Mouse (Mus musculus) limb, embryonic 11.5 days (tissue): ENCODE results near the gene Inpp5k. TPM values are rescaled to one million over a fixed set of nuclear protein-coding genes. Genes with fewer than 3 reads are reported as not detected.

Source experiments
- ATAC-seq: fragments of 200-750 bp; cut with Nextera tagmentation; 2 replicates; pipeline ENCODE4 v1.8.0; 2017; ENCODE audit warnings: low read depth; ENCODE audit not compliant: insufficient number of reproducible peaks, low FRiP score, low TSS enrichment
- DNase-seq: peaks from one replicate; pipeline ENCODE4 v3.0.0-alpha.2; 2015; ENCODE audit warnings: low spot score
- H3K27ac ChIP-seq: fragments of 300-500 bp; sonication (generic); replicated peaks from 2 replicates; pipeline ENCODE4 v1.5.1; 2014; ENCODE audit warnings: low read depth, mild to moderate bottlenecking, low read length
- H3K27me3 ChIP-seq: fragments of 300-500 bp; sonication (generic); 2 replicates; pipeline ENCODE4 v1.6.1; 2014; ENCODE audit warnings: mild to moderate bottlenecking, low read length, mixed read lengths; ENCODE audit not compliant: control insufficient read depth, insufficient read depth
- H3K36me3 ChIP-seq: fragments of 300-500 bp; sonication (generic); 2 replicates; pipeline ENCODE4 v1.6.1; 2014; ENCODE audit warnings: mild to moderate bottlenecking, low read length, moderate library complexity, mixed read lengths; ENCODE audit not compliant: control insufficient read depth, insufficient read depth
- H3K4me1 ChIP-seq: fragments of 300-500 bp; sonication (generic); 2 replicates; pipeline ENCODE4 v1.6.1; 2014; ENCODE audit warnings: low read length, mixed read lengths; ENCODE audit not compliant: control insufficient read depth, insufficient read depth
- H3K4me2 ChIP-seq: fragments of 300-500 bp; sonication (generic); 2 replicates; pipeline ENCODE4 v1.6.1; 2014; ENCODE audit warnings: low read depth, mild to moderate bottlenecking, moderate library complexity; ENCODE audit not compliant: severe bottlenecking
- H3K4me3 ChIP-seq: fragments of 300-500 bp; sonication (generic); 2 replicates; pipeline ENCODE4 v1.5.1; 2014; ENCODE audit warnings: low read depth, low read length
- H3K9ac ChIP-seq: fragments of 300-500 bp; sonication (generic); 2 replicates; pipeline ENCODE4 v1.6.1; 2014; ENCODE audit warnings: mild to moderate bottlenecking, low read length
- H3K9me3 ChIP-seq: fragments of 300-500 bp; sonication (generic); 2 replicates; pipeline ENCODE4 v1.6.1; 2016; ENCODE audit warnings: low read length; ENCODE audit not compliant: control insufficient read depth
- WGBS: fragments of 180-500 bp; shearing (Covaris S2); extraction: QIAGEN DNeasy Blood & Tissue Kit; methylation state at CpG from one replicate; pipeline ENCODE4 v1.1.7; 2014; 5-methylcytosine and 5-hydroxymethylcytosine counted together
- polyA plus RNA-seq: library from polyadenylated mRNA; unstranded; fragments of >200 nt; fragmentation: Nextera tagmentation; extraction: Ambion mirVana; gene quantifications from 2 replicates; pipeline ENCODE4 v1.2.1, GENCODE M21; 2014

Inpp5k gene
- polyA plus RNA-seq, 1 experiment from 2014 or later: 18.5 TPM

GRCm38 (mm10) chr11:75673411-75673810, 42.6 kb downstream of the Inpp5k start:
- H3K9me3 ChIP-seq: no peaks in the 10 kb centered on the region
- H3K9ac ChIP-seq: no peak overlapping the region
- no peak overlapping the region for H3K27ac ChIP-seq
- ATAC-seq (no peak), DNase-seq (no peak)
- no peak overlapping the region for H3K4me3 ChIP-seq
- no peaks in the 10 kb centered on the region for H3K27me3 ChIP-seq
- peaks cover 13% of the 10 kb centered on the region for H3K36me3 ChIP-seq
- no peak overlapping the region for H3K4me2 ChIP-seq
- no peaks in the 10 kb centered on the region for H3K4me1 ChIP-seq
- WGBS: 84% methylated on average over 5 of the region's 5 CpGs

GRCm38 (mm10) chr11:75674875-75675274, 44.1 kb downstream of the Inpp5k start:
- no peaks in the 10 kb centered on the region for H3K4me1 ChIP-seq
- ATAC-seq (no peak), DNase-seq (no peak)
- no peak overlapping the region for H3K4me3 ChIP-seq
- H3K27ac ChIP-seq: no peak overlapping the region
- WGBS: 83% methylated on average over 3 of the region's 3 CpGs
- no peak overlapping the region for H3K9ac ChIP-seq
- no peaks in the 10 kb centered on the region for H3K9me3 ChIP-seq
- H3K27me3 ChIP-seq: no peaks in the 10 kb centered on the region
- no peak overlapping the region for H3K4me2 ChIP-seq
- H3K36me3 ChIP-seq: peaks cover 9% of the 10 kb centered on the region

- peak overlapping the region; percentile 44 for H3K4me2 ChIP-seq
- no peaks in the 10 kb centered on the region for H3K36me3 ChIP-seq
- H3K9me3 ChIP-seq: no peaks in the 10 kb centered on the region
- H3K4me3 ChIP-seq: peak overlapping the region; percentile 99; the same call in 1 of the 2 replicates
- H3K27me3 ChIP-seq: no peaks in the 10 kb centered on the region
- no peak overlapping the region for H3K9ac ChIP-seq
- WGBS: 84% methylated on average over 3 of the region's 3 CpGs
- ATAC-seq (no peak), DNase-seq (no peak)
- H3K4me1 ChIP-seq: peaks cover 6% of the 10 kb centered on the region
- H3K27ac ChIP-seq: no peak overlapping the region
These were observed 47.3 kb downstream of the Inpp5k start for GRCm38 (mm10) chr11:75677881-75678746.

GRCm38 (mm10) chr11:75678747-75679438, 48.1 kb downstream of the Inpp5k start, which contains the start of gene Crk:
Gene Crk (plus strand): TSS chr11:75679259.
- Histone ChIP-seq H3K4me2 (peak within 1 kb of the TSS; percentile 74), H3K27ac (peak within 1 kb of the TSS; percentile 84), H3K9me3 (no peaks in the 10 kb centered on the region), H3K9ac (peak within 1 kb of the TSS; percentile 90), H3K4me3 (peak within 1 kb of the TSS; percentile 99), H3K27me3 (no peaks in the 10 kb centered on the region), H3K36me3 (peaks cover 3% of the 10 kb centered on the region; the same call in 1 of the 2 replicates), H3K4me1 (peaks cover 6% of the 10 kb centered on the region)
- DNase-seq (peak; percentile 98), ATAC-seq (peak; percentile 95)
- under 1% methylated on average over 55 of the region's 55 CpGs for WGBS

- peak overlapping the region; percentile 90 for H3K9ac ChIP-seq
- WGBS: 0% methylated on average over 41 of the region's 43 CpGs
- DNase-seq (peak; percentile 65), ATAC-seq (peak; percentile 72)
- H3K4me2 ChIP-seq: peak overlapping the region; percentile 74
- H3K4me3 ChIP-seq: peak overlapping the region; percentile 99
- H3K27me3 ChIP-seq: no peaks in the 10 kb centered on the region
- peaks cover 3% of the 10 kb centered on the region; the same call in 1 of the 2 replicates for H3K36me3 ChIP-seq
- peak overlapping the region; percentile 84 for H3K27ac ChIP-seq
- H3K4me1 ChIP-seq: peaks cover 6% of the 10 kb centered on the region
- no peaks in the 10 kb centered on the region for H3K9me3 ChIP-seq
These were observed 48.8 kb downstream of the Inpp5k start for GRCm38 (mm10) chr11:75679439-75680171.

GRCm38 (mm10) chr11:75684462-75684861, 53.7 kb downstream of the Inpp5k start:
- Histone ChIP-seq H3K9ac (no peak overlapping the region), H3K36me3 (peaks cover 7% of the 10 kb centered on the region)
- WGBS: 96% methylated on average over 5 of the region's 5 CpGs

GRCm38 (mm10) chr11:75684956-75685355, 54.2 kb downstream of the Inpp5k start:
- no peak overlapping the region for H3K4me2 ChIP-seq
- H3K4me3 ChIP-seq: no peak overlapping the region
- ATAC-seq: no peak
- H3K36me3 ChIP-seq: peaks cover 8% of the 10 kb centered on the region
- no peak overlapping the region for H3K27ac ChIP-seq
- H3K27me3 ChIP-seq: no peaks in the 10 kb centered on the region
- H3K9me3 ChIP-seq: no peaks in the 10 kb centered on the region
- peaks cover 6% of the 10 kb centered on the region for H3K4me1 ChIP-seq
- no peak for DNase-seq
- no peak overlapping the region for H3K9ac ChIP-seq
- 83% methylated on average over 2 of the region's 2 CpGs for WGBS

More at GRCm38 (mm10) chr11:75684462-75684861, 53.7 kb downstream of the Inpp5k start:
- ATAC-seq: no peak
- H3K4me1 ChIP-seq: peaks cover 6% of the 10 kb centered on the region
- no peaks in the 10 kb centered on the region for H3K9me3 ChIP-seq
- H3K4me2 ChIP-seq: no peak overlapping the region
- no peak for DNase-seq
- no peaks in the 10 kb centered on the region for H3K27me3 ChIP-seq
- H3K27ac ChIP-seq: no peak overlapping the region
- H3K4me3 ChIP-seq: no peak overlapping the region
